Mouse (Mus musculus) forelimb bud, embryonic 11.5 days (tissue): ENCODE data around the gene Cux2.

ENCODE experiments used
- DNase-seq: peaks from one replicate; pipeline ENCODE4 v3.0.0-alpha.2; 2012; ENCODE audit warnings: low read depth, low spot score

Cux2 gene

GRCm38 (mm10) chr5:122059060-122060017 lies 9.4 kb upstream of the Cux2 start:
- peak; percentile 75 for DNase-seq

GRCm38 (mm10) chr5:122057622-122058021 lies 7.7 kb upstream of the Cux2 start:
- no peak for DNase-seq

GRCm38 (mm10) chr5:122056557-122056956 lies 6.7 kb upstream of the Cux2 start:
- DNase-seq, result no peak

GRCm38 (mm10) chr5:122054130-122054843 lies 4.4 kb upstream of the Cux2 start:
- no peak for DNase-seq

GRCm38 (mm10) chr5:122053587-122053986 lies 3.7 kb upstream of the Cux2 start:
- no peak for DNase-seq

- no peak for DNase-seq
Observed at GRCm38 (mm10) chr5:122050832-122051105, 867 bp upstream of the Cux2 start.

GRCm38 (mm10) chr5:122049664-122050016 lies 262 bp downstream of the Cux2 start:
- no peak for DNase-seq

GRCm38 (mm10) chr5:122048686-122049663 lies 927 bp downstream of the Cux2 start:
- no peak for DNase-seq

GRCm38 (mm10) chr5:122048252-122048651 lies 1.6 kb downstream of the Cux2 start:
- DNase-seq, result no peak

- DNase-seq, result no peak
Observed at GRCm38 (mm10) chr5:122047791-122048190, 2.1 kb downstream of the Cux2 start.

GRCm38 (mm10) chr5:122043567-122043966 lies 6.3 kb downstream of the Cux2 start:
- DNase-seq, result no peak

GRCm38 (mm10) chr5:122035278-122035677 lies 14.6 kb downstream of the Cux2 start:
- no peak for DNase-seq

- DNase-seq, result no peak
Observed at GRCm38 (mm10) chr5:122033167-122033478, 16.8 kb downstream of the Cux2 start.

GRCm38 (mm10) chr5:122032471-122033166 lies 17.3 kb downstream of the Cux2 start:
- DNase-seq, result no peak

GRCm38 (mm10) chr5:122031146-122031545 lies 18.8 kb downstream of the Cux2 start:
- no peak for DNase-seq

GRCm38 (mm10) chr5:122030640-122031039 lies 19.3 kb downstream of the Cux2 start:
- DNase-seq, result no peak

- DNase-seq, result no peak
Observed at GRCm38 (mm10) chr5:122026771-122027170, 23.1 kb downstream of the Cux2 start.

GRCm38 (mm10) chr5:122026284-122026683 lies 23.6 kb downstream of the Cux2 start:
- no peak for DNase-seq

- no peak for DNase-seq
Observed at GRCm38 (mm10) chr5:122025117-122025516, 24.8 kb downstream of the Cux2 start.

- DNase-seq, result no peak
Observed at GRCm38 (mm10) chr5:122019288-122019687, 30.6 kb downstream of the Cux2 start.

- DNase-seq, result no peak
Observed at GRCm38 (mm10) chr5:122017778-122018177, 32.1 kb downstream of the Cux2 start.
